Mouse (Mus musculus) E14TG2a.4 (cell line): ENCODE data around the gene Tsc2.

Source experiments
- CTCF ChIP-seq: conservative IDR thresholded peaks from 2 replicates; pipeline ENCODE4 v1.5.1; 2014; ENCODE audit warnings: low read length
- NANOG ChIP-seq: IDR thresholded peaks from 2 replicates; pipeline ENCODE4 v1.6.1; 2014; ENCODE audit warnings: borderline replicate concordance, low read length, mixed read lengths
- POU5F1 ChIP-seq: IDR thresholded peaks from 2 replicates; pipeline ENCODE4 v1.6.1; 2014; ENCODE audit warnings: low read length, borderline replicate concordance

GRCm38 (mm10) chr17:24590943-24591342 lies 41.5 kb downstream of the Tsc2 start:
- TF ChIP-seq CTCF (no peak), POU5F1 (no peak), NANOG (no peak)
